Mouse (Mus musculus) testis, postnatal 10 days (tissue): Measurements from ENCODE around the gene Lifr.

Experiments used
- DNase-seq: peaks from one replicate; pipeline ENCODE4 v3.0.0; 2021; ENCODE audit warnings: low spot score

Lifr gene

DNA sequence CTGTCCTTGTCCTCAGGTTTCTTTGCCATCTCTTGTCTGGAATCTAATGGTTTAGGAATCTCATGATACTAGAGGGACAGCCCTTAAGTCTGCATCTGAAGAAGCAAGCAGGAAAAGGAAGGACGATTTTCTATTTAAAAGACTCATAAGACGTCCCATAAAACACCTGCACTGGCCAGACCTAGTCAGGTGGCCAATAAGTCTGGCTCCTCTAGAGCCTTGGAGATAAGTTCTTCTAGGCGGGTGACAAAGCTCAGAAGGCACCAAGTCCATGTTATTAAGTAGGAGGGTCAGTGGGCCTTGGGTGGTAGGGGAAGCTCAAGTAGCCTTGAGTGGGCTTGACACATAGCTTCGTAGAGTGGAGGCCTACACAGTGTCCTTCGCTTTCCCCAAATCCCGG, 67.2 kb downstream of the Lifr start:
- no peak for DNase-seq

DNA sequence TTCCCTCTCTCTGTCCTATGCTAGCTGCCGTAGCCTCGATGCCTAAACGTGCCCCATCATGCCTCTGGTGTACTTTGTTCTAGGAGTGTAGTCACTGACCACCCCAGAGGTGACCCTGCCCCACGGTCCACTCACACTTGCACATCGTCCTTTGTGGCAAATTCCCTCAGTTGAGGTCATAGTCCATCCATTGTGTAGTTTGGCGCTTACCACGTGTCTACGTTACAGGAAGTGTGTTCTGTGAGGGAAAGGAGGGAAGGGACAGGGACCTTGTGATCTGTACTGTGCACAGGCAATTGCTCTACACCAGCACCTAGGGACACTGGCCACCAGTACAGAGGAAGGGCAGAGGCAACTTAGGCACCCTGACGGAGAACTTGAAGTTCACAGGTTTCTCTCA, 69.5 kb downstream of the Lifr start:
- no peak for DNase-seq

DNA sequence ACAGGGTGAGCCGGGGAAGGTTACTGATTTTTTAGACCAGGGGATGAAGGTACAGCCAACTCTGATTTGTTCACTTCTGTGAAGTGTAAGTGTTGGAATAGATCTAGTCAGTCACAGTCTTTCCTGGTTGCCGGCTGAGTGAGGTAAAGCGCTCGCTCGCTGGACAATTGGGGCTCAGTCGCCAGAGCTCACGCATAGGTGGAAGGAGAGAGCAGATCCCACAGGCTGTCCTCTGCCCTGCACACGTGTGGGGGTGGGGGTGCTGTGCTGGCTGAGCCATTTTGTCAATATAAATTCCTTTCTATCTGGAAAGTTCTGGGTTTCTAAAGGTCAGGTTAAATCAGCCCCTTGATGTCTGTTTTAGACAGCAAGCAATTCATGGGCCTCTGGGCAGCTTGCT, 69.9 kb downstream of the Lifr start:
- no peak for DNase-seq

DNA sequence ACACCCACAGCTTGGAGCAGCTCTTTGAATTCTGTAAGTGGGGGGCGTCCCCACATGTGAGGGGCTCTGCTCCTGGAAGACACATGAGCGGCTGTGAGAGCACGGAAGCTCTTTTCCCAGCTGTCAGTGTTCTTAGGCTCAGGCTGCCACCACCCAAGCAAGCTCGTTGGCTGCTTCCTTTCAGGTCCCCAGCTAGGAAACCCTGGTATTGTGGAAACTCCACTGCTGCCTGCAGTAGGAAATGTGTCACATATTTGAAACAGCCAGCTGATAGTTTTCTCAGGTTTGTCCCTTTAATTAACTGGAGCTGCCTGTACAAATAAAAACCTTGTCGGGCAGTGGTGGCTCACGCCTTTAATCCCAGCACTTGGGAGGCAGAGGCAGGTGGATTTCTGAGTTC, 73.4 kb downstream of the Lifr start:
- no peak for DNase-seq

DNA sequence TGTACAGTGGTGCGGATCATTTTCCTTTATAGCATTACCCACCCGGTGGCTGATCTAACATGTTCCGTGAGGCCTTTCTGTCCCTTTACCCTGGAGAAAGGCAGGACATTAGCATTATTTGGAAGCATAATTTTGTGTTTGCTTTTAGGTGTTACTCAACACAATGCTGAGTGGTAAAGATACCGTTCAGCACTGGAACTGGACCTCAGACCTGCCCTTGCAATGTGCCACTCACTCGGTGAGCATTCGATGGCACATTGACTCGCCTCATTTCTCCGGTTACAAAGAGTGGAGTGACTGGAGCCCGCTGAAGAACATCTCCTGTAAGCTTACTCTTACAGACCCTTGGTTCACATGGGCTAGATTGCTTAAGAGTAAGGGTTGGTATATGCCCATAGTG, 76.3 kb downstream of the Lifr start:
- no peak for DNase-seq

DNA sequence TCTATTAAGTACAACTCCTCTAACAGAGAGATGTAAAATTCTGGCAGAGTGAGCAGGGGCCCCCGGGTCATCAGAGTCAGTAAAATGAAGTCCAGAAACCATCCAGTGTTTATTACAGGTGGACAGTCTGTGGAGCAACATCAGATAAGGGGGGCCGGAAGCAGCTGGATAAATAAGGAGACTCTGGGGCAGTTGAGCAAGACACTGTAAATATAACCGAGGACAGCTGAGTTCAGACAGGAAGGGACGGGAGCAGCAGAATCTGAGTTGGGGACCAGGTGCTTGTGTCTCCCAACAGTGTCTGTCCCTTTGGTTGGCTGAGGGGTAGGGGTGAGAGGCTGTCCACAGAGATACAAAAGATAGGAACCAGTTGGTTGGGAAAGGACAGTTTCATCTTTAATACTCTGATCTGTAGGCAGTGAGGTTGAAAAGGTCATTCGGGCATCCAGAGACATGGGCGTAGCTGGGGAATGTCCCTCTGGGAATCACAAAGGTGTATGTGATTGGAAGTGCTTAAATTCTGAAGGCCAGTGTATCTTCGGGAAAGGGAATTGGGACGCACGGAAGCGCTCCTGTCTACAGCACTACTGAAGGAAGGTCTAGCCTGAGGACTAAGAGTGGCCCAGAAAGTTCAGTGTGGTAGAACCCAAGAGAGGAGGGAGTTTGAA, 77.0 kb downstream of the Lifr start:
- no peak for DNase-seq

DNA sequence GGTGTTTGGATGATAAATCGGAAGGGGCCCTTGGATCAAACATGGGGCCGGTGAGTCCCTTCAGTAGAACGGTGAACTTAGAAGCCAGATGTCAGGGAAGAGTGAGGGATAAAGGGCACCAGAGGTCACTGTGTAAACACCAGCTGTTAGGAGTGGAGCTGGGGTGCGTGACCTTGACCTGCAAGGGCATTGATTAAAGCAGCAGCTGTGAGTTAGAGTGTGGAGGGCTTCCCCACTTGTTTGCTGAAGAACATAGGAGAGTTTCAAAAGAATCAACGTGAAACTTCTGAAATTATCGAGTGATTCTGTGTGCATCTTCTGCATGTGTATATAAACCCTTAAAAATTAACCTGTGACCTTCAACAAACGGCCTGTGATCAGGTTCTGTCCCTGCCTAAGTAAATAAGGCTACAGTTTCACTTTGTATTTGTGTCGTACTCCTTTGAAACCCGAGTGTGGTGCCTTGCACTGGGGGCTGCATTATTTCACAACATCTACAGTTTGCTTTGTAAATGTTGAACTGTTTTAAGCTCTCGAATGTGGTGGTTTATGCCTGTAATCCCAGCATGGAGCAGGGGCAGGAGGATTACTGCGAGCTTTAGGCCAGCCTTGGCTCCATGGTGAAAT, 77.6 kb downstream of the Lifr start:
- no peak for DNase-seq

DNA sequence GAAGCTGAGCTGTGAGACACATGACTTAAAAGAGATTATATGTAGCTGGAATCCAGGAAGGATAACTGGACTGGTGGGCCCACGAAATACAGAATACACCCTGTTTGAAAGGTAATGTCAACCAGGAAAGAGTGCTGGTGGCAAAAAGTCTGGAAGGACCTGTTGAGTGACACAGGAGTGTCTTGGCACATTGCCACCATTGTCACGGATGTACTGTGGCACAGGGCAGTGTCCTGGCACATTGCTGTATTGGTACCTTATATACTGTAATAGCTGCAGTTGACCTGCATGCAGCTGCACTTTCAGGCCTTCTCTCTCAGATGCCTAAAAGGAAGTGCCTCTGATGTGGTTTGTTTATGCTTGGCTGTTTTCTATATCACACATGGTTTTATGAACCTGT, 82.5 kb downstream of the Lifr start:
- DNase-seq, result no peak

DNA sequence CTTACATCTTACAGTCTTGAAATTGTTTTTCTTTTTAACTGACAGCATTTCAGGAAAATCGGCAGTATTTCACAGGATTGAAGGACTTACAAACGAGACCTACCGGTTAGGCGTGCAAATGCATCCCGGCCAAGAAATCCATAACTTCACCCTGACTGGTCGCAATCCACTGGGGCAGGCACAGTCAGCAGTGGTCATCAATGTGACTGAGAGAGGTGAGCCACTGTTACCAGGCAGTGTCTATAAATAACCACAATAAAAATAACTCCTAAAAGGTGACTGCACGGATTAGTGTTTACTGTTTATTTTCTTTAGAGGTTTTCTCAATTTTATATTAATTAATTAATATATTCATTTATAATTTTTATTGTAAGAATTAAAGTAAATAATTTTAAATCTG, 82.9 kb downstream of the Lifr start:
- no peak for DNase-seq

DNA sequence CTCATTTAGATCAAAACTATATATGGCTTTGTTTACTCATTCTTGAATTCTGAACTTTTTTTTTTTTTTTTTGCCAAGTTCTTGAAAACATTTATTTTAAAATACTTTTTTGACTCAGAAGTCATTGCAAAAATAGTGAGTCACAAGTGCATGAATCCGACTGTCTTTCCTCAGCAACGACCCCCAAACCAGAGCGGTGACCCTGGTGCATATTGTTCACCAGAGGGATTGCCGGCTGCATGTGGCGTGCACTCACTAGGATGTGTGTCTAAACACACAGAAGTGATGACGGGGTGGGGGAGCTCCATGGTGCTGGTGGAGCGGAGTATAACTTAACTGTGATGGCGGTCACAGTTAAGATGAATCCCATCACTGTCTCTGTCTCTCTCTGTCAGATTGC, 83.4 kb downstream of the Lifr start:
- no peak for DNase-seq

DNA sequence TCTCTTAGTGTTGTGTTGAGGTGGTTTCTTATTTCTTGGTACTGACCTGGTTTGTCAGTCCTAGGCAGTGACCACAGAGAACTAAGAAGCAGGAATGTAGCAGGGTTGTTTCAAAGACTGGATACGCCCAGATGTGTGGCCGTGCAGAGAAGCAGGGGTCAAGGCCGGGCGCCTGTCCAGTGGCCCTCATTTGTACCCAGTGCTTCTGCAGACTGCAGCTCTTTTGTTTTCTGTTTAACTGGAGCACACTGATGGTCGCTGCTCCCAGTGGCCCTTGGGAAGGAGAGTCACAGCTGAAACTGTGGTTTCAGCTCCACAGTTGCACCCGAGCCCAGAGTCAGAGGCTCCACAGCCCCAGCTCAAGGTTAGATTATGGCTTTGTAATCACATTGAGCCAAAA, 90.2 kb downstream of the Lifr start:
- peak; percentile 72 for DNase-seq

DNA sequence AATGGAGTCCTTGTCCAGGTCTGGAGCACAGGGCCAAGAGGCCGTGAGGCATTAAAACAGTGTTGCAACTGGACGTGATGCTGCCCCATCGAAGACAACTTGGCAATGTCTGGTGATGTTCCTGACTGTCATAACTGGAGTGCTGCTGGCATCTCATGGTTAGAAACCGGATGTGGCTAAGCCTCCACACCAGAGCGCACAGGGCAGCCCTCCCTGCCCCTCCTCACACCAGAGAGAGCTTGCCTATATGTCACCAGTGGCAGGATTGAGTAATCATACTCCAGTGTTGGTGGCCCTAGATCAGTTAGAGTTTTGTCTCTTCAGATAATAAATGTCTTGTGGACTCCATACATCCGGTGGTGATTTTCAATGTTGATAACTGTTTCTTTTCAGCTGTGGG, 97.3 kb downstream of the Lifr start:
- no peak for DNase-seq

DNA sequence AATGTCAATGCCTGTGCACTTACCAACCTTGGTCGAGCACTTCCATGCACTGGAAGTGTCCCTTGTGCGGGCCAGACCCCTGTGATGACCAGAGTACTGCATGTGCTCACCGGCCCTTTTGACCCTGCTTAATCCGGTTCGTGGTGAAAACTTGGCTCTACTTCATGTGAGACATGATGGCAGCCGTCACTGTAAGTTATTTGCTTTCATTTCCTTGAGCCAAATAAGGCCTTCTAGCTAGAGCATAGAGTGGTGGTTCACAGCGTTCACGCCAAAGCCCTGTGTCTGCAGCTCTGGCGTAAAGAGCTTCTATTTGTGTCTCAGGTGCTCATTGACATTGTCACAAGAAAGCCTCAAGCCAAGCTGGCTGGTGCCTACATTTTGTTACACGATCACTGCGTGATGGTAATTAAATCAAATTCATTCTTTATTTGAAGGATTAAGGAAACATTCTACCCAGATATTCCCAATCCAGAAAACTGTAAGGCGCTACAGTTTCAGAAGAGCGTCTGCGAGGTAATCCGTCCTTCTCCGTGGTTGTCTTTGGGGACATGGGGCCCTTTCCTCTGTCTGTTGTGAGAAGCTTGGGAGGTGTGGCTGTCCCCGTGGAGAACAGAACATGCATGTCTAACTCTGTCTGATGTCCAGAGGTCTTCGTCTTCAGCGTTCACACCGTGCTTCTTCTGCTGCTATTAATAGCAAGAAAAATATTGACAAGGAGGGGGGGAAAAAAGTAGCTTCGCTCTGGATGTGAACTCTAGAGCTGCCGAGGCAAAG, 99.5 kb downstream of the Lifr start:
- DNase-seq, result no peak

DNA sequence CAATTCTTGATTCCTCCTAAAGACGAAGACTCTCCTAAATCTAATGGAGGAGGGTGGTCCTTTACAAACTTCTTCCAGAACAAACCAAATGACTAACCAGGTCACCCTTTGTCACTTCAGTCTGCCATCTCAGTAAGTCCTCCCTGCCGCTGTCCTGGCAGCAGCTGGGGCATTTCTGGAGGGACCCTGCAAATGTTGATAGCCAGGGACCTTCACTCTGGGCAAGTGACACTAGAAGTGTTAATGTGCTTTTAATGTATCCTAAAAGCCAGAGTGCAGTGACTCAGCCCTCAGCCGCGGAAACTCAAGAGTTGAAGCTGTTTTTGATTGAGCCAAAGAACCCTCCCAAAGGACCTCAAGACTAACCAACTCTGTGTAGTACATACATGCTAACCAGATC, 100.7 kb downstream of the Lifr start:
- no peak for DNase-seq

DNA sequence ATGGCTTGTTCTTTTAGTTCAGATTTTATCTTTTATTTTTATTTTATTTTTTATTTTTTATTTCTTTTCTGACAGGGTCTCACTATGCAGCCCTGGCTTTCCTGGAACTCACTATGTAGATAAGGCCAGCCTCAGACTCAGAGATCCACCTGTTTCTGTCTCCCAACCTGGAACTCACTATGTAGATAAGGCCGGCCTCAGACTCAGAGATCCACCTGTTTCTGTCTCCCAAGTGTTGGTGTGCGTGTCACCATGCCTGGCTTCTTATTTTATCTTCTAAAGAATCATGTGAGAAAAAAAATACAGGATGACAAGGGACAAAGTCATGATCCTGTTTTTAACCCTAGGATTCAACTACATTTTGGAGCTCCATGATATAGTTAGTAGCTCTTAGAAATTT, 102.2 kb downstream of the Lifr start:
- no peak for DNase-seq

DNA sequence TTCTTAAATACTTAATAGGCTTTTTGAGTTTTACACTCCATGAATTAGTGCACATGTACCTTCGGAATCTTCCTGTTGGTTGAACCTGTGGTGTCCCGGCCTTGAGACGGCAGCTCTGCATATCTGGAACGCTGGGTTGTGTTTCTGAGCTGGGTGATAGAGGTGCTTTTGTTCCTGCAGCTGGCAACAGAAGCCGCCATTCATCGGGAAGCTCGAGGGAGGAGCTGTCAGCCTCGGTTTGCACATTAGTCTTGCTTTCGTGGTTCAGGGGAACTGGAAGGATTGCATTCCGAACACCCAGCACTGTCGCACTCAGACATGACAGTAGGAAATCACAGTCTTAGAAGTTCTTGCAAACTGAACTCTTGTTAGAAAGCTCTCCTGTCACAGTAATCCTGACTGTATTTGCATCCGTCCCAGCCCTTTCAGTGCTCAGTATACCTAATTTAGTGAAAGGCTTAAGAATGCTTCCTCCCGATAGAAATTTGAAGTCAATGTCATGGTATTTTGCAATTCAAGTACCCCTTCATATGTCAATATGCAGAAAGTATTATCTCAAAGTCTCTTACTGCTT, 103.8 kb downstream of the Lifr start:
- peak; percentile 58 for DNase-seq

DNA sequence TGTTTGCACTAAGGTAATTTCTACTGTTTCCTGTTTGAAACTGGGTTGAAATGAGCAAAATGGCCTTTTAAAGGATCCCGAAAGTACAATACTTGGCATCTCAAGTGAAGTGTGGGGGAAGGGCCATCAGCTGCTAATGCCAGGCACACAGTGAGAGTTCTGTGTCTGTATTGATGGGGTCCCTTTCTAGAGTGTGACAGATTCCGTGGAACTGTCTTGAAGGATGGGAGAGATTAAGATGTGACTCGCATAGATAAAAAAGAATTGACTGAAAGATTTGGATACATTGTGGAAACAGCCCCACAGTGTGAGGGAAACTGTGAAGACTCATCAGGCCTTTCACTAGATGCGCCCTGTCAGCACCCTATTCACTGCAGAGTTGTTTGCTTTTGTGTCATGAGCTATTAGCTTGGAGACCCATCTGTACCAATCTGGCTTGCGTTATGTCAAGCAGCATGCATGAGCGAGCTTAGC, 104.4 kb downstream of the Lifr start:
- no peak for DNase-seq

DNA sequence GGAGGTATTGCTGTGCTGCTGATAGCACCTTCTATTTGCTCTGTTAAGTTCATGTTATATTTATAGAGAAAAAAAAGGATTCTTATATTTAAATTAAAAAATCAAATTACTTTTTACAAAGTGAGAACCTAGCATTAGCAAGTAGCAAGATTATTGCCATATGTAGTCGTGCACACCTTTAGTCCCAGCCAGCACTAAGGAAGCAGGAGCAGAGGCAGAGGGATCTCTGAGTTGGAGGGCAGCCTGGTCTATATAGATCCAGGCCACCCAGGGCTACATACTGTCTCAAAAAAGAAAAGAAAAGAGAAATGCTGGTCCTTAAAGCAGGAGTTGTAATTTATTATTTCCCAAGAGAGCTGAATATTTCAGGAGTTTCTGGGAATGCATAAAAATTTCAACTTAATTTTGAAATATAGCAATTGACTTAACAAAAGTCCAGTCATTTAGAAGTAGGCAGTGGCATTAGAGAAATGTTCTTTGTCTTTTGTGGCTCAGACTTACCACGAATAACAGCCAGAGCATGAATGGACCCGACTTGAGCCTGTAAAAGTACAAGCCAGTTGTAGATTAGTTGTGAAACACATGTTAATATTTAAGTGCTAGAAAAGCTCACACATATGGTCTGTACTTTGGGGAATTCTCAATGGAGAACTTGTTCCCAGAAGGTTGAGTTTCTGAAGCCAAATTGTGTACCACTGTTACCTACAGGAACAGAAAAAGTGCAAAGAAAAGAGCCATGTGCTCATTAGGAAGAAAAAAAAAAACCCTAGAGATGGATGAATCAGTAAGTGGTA, 107.4 kb downstream of the Lifr start:
- DNase-seq, result no peak

DNA sequence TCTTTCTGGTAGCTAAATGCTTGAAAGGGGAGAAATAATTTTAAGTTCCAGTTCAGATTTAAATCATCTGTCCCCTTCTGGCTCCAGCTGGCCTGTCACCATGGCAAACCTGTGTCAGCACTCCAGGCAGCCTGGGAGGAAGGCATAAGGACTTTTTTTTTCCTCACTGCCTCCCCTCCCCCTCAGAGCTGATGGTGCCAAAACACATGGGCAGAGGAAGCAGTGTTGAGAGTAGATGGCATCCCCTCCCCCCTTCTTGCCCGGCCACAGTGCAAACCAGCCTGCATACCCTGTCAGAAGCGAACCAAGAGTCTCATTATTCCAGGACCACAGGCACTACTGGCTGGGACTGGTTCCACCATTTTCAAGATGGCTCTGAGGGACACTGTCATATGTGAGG, 108.4 kb downstream of the Lifr start:
- no peak for DNase-seq

DNA sequence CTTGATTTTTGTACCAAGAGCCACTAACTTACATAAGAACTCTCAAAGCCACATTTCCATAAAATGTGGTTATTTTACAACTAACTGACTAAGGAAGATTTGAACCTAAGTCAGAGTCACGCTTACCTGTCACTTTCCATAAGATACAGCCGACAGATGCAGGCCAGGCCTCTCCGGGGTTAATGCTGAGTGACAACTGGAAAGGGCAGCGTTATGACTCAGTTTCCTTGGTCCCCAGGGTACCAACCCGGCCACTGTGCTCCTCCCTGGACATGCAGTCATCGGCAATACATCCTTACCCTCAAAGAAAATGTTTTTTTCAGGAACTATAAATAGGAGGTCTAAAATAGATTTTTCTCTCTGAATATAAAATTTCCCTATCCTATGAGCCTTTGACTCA, 109.9 kb downstream of the Lifr start:
- no peak for DNase-seq

DNA sequence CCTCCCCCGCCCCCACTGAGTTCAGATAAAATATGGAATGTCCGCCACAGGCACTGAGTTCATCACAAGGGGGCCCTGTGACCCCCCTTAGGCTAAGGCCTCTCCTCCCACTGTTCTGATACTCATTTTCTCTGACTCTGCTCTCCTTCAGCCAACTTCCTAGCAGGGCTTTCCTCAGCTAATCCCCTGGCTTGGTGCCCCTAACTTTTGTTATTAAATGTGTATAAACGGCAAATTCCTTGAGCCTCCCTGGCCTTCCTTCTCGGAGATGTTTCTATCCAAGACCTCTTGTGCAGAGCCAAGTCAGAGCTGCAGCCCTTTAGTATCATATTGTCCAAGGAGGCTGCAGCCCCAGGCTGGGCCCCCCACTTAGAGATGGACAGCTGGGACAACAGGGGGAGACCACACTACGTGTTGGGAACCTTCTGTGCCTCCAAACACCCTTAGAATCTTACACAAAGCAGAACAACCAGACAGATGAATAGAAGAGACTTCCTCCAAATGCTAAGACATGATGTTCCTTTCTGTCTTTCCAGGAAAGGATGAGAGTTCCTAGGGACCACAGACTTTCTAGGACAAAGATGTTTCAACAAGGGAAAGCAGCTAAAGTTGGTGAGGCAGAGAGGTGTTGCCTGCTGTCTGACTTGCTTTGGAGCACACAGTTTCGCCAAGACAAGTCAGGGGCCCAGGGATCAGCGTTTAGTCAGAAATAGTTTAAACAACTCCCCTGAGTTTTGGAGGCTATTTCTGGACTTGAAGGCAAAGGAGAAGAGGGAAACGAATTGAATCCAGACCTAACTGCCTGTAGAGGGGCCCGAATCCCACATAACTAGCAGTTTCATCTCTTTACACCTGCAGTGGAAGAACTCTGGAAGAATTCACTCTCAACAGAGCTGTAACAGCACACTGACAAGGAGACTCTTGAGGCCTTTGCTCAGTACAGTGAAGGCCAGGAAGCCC, 111.3 kb downstream of the Lifr start:
- DNase-seq, result peak; percentile 52
